Mouse (Mus musculus) C2C12 (cell line): ENCODE measurements at regions not wholly inside any gene's neighbourhood (a gene's known extent, or its start where the extent isn't known, plus 50 kb on each side); places are given as distances from the start of the nearest gene placed in this dataset.

Experiments used
- CEBPB ChIP-seq: IDR thresholded peaks from one replicate; pipeline ENCODE4 v1.6.1; 2011; ENCODE audit warnings: low read depth, mild to moderate bottlenecking, control low read depth, moderate library complexity
- CTCF ChIP-seq: IDR thresholded peaks from one replicate; pipeline ENCODE4 v1.5.1; 2011; ENCODE audit not compliant: control insufficient read depth, insufficient read depth, insufficient read length
- MAX ChIP-seq: IDR thresholded peaks from one replicate; pipeline ENCODE4 v1.6.1; 2011; ENCODE audit warnings: mild to moderate bottlenecking, control low read depth
- MYOD1 ChIP-seq: IDR thresholded peaks from one replicate; pipeline ENCODE4 v1.6.1; 2011; ENCODE audit warnings: low read depth; ENCODE audit not compliant: control insufficient read depth, insufficient read length
- MYOG ChIP-seq: IDR thresholded peaks from one replicate; pipeline ENCODE4 v1.6.1; 2011; ENCODE audit not compliant: control insufficient read depth, insufficient read length; ENCODE audit errors: extremely low read depth
- USF1 ChIP-seq: IDR thresholded peaks from one replicate; pipeline ENCODE4 v1.6.1; 2011; ENCODE audit warnings: low read depth, mild to moderate bottlenecking, control low read depth, moderate library complexity

DNA sequence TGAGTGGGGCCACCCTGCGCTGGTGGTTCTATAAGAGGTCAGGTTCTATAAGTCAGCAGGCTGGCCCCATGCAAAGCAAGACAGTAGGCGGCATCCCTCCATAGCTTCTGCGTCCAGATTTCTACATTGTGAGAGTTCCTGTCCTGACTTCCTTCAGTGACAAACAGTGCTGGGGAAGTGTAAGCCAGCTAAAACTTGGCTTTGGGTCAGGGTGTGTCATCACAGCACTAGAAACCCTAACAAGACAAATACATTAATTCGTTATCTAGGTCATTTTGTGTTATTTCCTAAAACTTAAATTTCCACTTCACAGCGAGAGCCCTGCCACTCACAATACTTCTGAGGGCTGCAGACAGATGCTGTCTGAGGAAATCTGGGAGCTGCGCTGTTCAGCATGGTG, 181.3 kb downstream of the Ifng start:
- TF ChIP-seq CTCF (no peak), MAX (no peak), USF1 (no peak), CEBPB (no peak), MYOG (no peak), MYOD1 (no peak)
